Mouse (Mus musculus): ENCODE data around the gene Fev. TPM values are rescaled to one million over a fixed set of nuclear protein-coding genes. Genes with fewer than 3 reads are reported as not detected.

The Fev gene
- polyA plus RNA-seq, 1 experiment from 2014 or later, result 0.29 TPM

- Histone ChIP-seq H3K9ac (no peak overlapping the region), H3K27me3 (replicated peaks) (peaks cover 67% of the 10 kb centered on the region), H3K4me3 (no peak overlapping the region), H3K9me3 (replicated peaks) (no peaks in the 10 kb centered on the region), H3K27ac (no peak overlapping the region), H3K4me1 (peaks cover 19% of the 10 kb centered on the region; the same call in 1 of the 2 replicates), H3K4me2 (no peak overlapping the region), H3K36me3 (no peaks in the 10 kb centered on the region)
- WGBS (ENCODE audit: insufficient replicate concordance), result 26% methylated on average over 6 of the region's 6 CpGs
- no peak for ATAC-seq
Observed at GRCm38 (mm10) chr1:74859223-74859984, 25.8 kb downstream of the Fev start.

DNA sequence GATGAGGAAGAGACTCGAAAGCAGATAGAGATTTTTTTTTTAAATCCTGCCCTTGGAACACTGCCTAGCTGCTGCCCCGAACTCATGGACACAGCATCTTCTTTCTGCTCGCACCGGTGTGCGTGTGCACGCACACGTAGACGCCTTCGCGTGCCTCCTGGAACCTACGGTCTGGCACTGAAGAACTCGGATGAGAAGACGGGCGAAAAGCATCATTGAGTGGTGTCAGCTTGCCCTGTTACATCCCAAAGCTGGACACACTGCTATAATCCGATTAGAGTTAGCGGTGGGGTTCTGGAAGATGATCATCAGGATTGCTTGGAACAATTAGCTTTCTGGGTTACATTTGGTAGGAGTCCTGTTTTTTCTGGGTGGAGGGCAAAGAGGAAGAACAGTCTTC is 26.4 kb downstream of the Fev start:
- no peak overlapping the region for H3K4me3 ChIP-seq
- no peaks in the 10 kb centered on the region for H3K9me3 ChIP-seq (replicated peaks)
- no peak for ATAC-seq
- H3K27me3 ChIP-seq (replicated peaks), result peaks cover 73% of the 10 kb centered on the region
- no peak overlapping the region for H3K4me2 ChIP-seq
- H3K27ac ChIP-seq, result no peak overlapping the region
- no peaks in the 10 kb centered on the region for H3K36me3 ChIP-seq
- H3K4me1 ChIP-seq, result peaks cover 21% of the 10 kb centered on the region; the same call in 1 of the 2 replicates
- H3K9ac ChIP-seq, result no peak overlapping the region
- WGBS (ENCODE audit: insufficient replicate concordance), result 13% methylated on average over 16 of the region's 16 CpGs

GRCm38 (mm10) chr1:74858171-74858719 is 27.0 kb downstream of the Fev start:
- Histone ChIP-seq H3K4me3 (no peak overlapping the region; the same call in 1 of the 2 replicates), H3K27me3 (replicated peaks) (peaks cover 78% of the 10 kb centered on the region), H3K36me3 (no peaks in the 10 kb centered on the region), H3K4me1 (peaks cover 21% of the 10 kb centered on the region; the same call in 1 of the 2 replicates), H3K4me2 (peak overlapping the region; percentile 35), H3K9me3 (replicated peaks) (no peaks in the 10 kb centered on the region), H3K9ac (no peak overlapping the region), H3K27ac (no peak overlapping the region)
- ATAC-seq, result no peak
- 2% methylated on average over 29 of the region's 29 CpGs for WGBS (ENCODE audit: insufficient replicate concordance)

- WGBS (ENCODE audit: insufficient replicate concordance), result 16% methylated on average over 4 of the region's 4 CpGs
- H3K36me3 ChIP-seq, result no peaks in the 10 kb centered on the region
- ATAC-seq, result no peak
- H3K4me1 ChIP-seq, result peaks cover 21% of the 10 kb centered on the region; the same call in 1 of the 2 replicates
- H3K9me3 ChIP-seq (replicated peaks), result no peaks in the 10 kb centered on the region
- H3K27ac ChIP-seq, result no peak overlapping the region
- peaks cover 84% of the 10 kb centered on the region for H3K27me3 ChIP-seq (replicated peaks)
- H3K4me2 ChIP-seq, result peak overlapping the region; percentile 35; the same call in 1 of the 2 replicates
- H3K4me3 ChIP-seq, result no peak overlapping the region; the same call in 1 of the 2 replicates
- no peak overlapping the region for H3K9ac ChIP-seq
Observed at GRCm38 (mm10) chr1:74857677-74858076, 27.5 kb downstream of the Fev start.

DNA sequence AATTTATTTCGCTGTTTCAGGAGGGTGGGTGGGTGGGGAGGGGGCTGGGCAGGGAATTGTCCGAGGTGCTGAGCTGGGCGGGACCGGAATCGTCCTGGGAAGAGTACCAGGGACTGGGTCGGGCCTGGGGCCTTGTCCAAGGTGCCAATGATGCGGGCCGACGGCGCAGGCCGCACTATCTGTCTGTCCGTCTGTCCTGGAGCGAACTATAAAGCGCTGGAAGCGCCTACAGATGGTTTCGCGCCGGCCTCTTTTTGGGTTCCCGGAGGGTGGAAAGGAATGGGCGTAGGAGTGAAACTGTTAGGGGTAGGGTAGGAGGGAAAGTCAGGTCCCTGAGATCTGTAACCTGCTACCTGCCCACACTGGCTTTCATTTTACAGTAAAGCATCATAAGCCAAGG is 28.0 kb downstream of the Fev start:
- no peak overlapping the region for H3K4me3 ChIP-seq
- 5% methylated on average over 20 of the region's 20 CpGs for WGBS (ENCODE audit: insufficient replicate concordance)
- H3K9ac ChIP-seq, result no peak overlapping the region
- H3K9me3 ChIP-seq (replicated peaks), result no peaks in the 10 kb centered on the region
- ATAC-seq, result no peak
- H3K27me3 ChIP-seq (replicated peaks), result peaks cover 89% of the 10 kb centered on the region
- H3K4me2 ChIP-seq, result no peak overlapping the region
- H3K27ac ChIP-seq, result no peak overlapping the region
- H3K36me3 ChIP-seq, result no peaks in the 10 kb centered on the region
- peaks cover 21% of the 10 kb centered on the region; the same call in 1 of the 2 replicates for H3K4me1 ChIP-seq

- ATAC-seq, result no peak
- Histone ChIP-seq H3K4me3 (no peak overlapping the region), H3K36me3 (no peaks in the 10 kb centered on the region), H3K4me1 (peaks cover 21% of the 10 kb centered on the region; the same call in 1 of the 2 replicates), H3K9ac (no peak overlapping the region), H3K27me3 (replicated peaks) (peaks cover 93% of the 10 kb centered on the region), H3K9me3 (replicated peaks) (no peaks in the 10 kb centered on the region), H3K27ac (no peak overlapping the region), H3K4me2 (no peak overlapping the region)
- WGBS (ENCODE audit: insufficient replicate concordance), result under 1% methylated on average over 7 of the region's 7 CpGs
Observed at GRCm38 (mm10) chr1:74856791-74857190, 28.4 kb downstream of the Fev start.

GRCm38 (mm10) chr1:74856439-74856720 is 28.8 kb downstream of the Fev start:
- 3% methylated on average over 11 of the region's 11 CpGs for WGBS (ENCODE audit: insufficient replicate concordance)
- Histone ChIP-seq H3K9me3 (replicated peaks) (no peaks in the 10 kb centered on the region), H3K9ac (no peak overlapping the region), H3K27me3 (replicated peaks) (peaks cover 97% of the 10 kb centered on the region), H3K36me3 (no peaks in the 10 kb centered on the region), H3K4me3 (no peak overlapping the region), H3K4me1 (peaks cover 21% of the 10 kb centered on the region; the same call in 1 of the 2 replicates), H3K4me2 (no peak overlapping the region), H3K27ac (no peak overlapping the region)
- no peak for ATAC-seq

DNA sequence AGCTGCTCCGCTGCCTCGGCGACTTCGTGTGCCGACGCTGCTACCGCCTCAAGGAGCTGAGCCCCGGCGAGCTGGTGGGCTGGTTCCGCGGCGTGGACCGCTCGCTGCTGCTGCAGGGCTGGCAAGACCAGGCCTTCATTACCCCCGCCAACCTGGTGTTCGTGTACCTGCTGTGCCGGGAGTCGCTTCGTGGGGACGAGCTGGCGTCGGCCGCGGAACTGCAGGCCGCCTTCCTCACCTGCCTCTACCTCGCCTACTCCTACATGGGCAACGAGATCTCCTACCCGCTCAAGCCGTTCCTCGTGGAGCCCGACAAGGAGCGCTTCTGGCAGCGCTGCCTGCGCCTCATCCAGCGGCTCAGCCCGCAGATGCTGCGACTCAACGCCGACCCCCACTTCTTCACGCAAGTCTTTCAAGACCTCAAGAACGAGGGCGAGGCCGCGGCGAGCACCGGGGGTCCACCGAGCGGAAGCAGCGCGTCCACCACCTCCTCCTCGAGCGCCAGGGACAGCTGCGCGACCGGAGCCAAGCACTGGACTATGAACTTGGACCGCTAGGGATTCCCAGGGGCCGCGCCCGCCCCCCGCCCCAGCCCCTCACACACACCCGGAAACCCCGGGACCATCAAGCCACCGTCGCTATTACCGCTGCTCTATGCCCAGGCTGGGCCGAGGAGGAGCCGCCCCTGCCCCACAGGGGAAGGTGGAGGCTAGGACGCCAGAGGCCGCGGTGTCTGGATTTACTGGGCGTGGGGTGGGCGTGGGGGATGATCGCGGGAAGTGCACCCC is 29.4 kb downstream of the Fev start:
- Histone ChIP-seq H3K36me3 (no peaks in the 10 kb centered on the region), H3K4me3 (peak overlapping the region; percentile 56), H3K27me3 (replicated peaks) (peaks cover 99% of the 10 kb centered on the region), H3K4me1 (peaks cover 21% of the 10 kb centered on the region; the same call in 1 of the 2 replicates), H3K9ac (no peak overlapping the region), H3K9me3 (replicated peaks) (no peaks in the 10 kb centered on the region), H3K27ac (no peak overlapping the region), H3K4me2 (peak overlapping the region; percentile 72)
- 2% methylated on average over 74 of the region's 74 CpGs for WGBS (ENCODE audit: insufficient replicate concordance)
- ATAC-seq, result no peak

- Histone ChIP-seq H3K27ac (no peak overlapping the region), H3K4me2 (peak overlapping the region; percentile 72), H3K4me3 (peak overlapping the region; percentile 56), H3K9me3 (replicated peaks) (no peaks in the 10 kb centered on the region), H3K9ac (no peak overlapping the region), H3K4me1 (peaks cover 21% of the 10 kb centered on the region; the same call in 1 of the 2 replicates), H3K27me3 (replicated peaks) (peaks cover 100% of the 10 kb centered on the region), H3K36me3 (no peaks in the 10 kb centered on the region)
- ATAC-seq, result no peak
- WGBS (ENCODE audit: insufficient replicate concordance), result 3% methylated on average over 44 of the region's 48 CpGs
Observed at GRCm38 (mm10) chr1:74855156-74855555, 30.1 kb downstream of the Fev start.

GRCm38 (mm10) chr1:74854306-74855056 is 30.7 kb downstream of the Fev start, which contains the start of gene Cdk5r2:
Cdk5r2 (plus strand) TSS chr1:74854934.
- Histone ChIP-seq H3K4me1 (peaks cover 21% of the 10 kb centered on the region; the same call in 1 of the 2 replicates), H3K4me2 (peak within 1 kb of the TSS; percentile 72), H3K4me3 (peak within 1 kb of the TSS; percentile 56), H3K9ac (no peak within 1 kb of the TSS), H3K27ac (no peak within 1 kb of the TSS), H3K9me3 (replicated peaks) (no peaks in the 10 kb centered on the region), H3K36me3 (no peaks in the 10 kb centered on the region), H3K27me3 (replicated peaks) (peaks cover 99% of the 10 kb centered on the region)
- WGBS (ENCODE audit: insufficient replicate concordance), result 6% methylated on average over 33 of the region's 39 CpGs
- ATAC-seq, result peak; percentile 59

- ATAC-seq, result no peak
- 7% methylated on average over 6 of the region's 6 CpGs for WGBS (ENCODE audit: insufficient replicate concordance)
- peaks cover 14% of the 10 kb centered on the region; the same call in 1 of the 2 replicates for H3K4me1 ChIP-seq
- no peaks in the 10 kb centered on the region for H3K36me3 ChIP-seq
- H3K9me3 ChIP-seq (replicated peaks), result no peaks in the 10 kb centered on the region
- H3K27me3 ChIP-seq (replicated peaks), result peaks cover 87% of the 10 kb centered on the region
- H3K4me3 ChIP-seq, result no peak overlapping the region
- H3K27ac ChIP-seq, result no peak overlapping the region
- H3K9ac ChIP-seq, result no peak overlapping the region
- no peak overlapping the region for H3K4me2 ChIP-seq
Observed at GRCm38 (mm10) chr1:74851001-74851775, 34.0 kb downstream of the Fev start.
